Mouse (Mus musculus) liver, adult 2 months (tissue): ENCODE results near the gene Igsf3. TPM values are rescaled to one million over a fixed set of nuclear protein-coding genes. Genes with fewer than 3 reads are reported as not detected.

Experiments used
- DNase-seq: peaks from one replicate; pipeline ENCODE4 v3.0.0-alpha.2; 2011; ENCODE audit warnings: low read depth, low spot score; ENCODE audit errors: extremely low read depth
- H3K27ac ChIP-seq: fragments of 200-500 bp; replicated peaks from 2 replicates; pipeline ENCODE4 v1.5.1; 2012; ENCODE audit warnings: low read depth, mild to moderate bottlenecking, control low read depth, inconsistent platforms, low read length; ENCODE audit not compliant: insufficient read depth
- H3K27me3 ChIP-seq: fragments of 200-500 bp; 2 replicates; pipeline ENCODE4 v1.6.1; 2012; ENCODE audit warnings: mild to moderate bottlenecking, moderate library complexity, low read length, inconsistent platforms; ENCODE audit not compliant: control insufficient read depth, insufficient read depth
- H3K36me3 ChIP-seq: fragments of 200-500 bp; 2 replicates; pipeline ENCODE4 v1.6.1; 2012; ENCODE audit warnings: low read length, inconsistent platforms; ENCODE audit not compliant: control insufficient read depth, insufficient read depth
- H3K4me1 ChIP-seq: fragments of 200-500 bp; 2 replicates; pipeline ENCODE4 v1.6.1; 2011; ENCODE audit warnings: low read length; ENCODE audit not compliant: control insufficient read depth, insufficient read depth
- H3K4me3 ChIP-seq: fragments of 200-500 bp; 2 replicates; pipeline ENCODE4 v1.5.1; 2011; ENCODE audit warnings: low read depth, mild to moderate bottlenecking, control low read depth, low read length, moderate library complexity; ENCODE audit not compliant: insufficient read depth
- H3K79me2 ChIP-seq: fragments of 200-500 bp; 2 replicates; pipeline ENCODE4 v1.6.1; 2012; ENCODE audit warnings: inconsistent platforms, mild to moderate bottlenecking, low read length, moderate library complexity; ENCODE audit not compliant: control insufficient read depth, insufficient read depth
- H3K9ac ChIP-seq: fragments of 200-500 bp; 2 replicates; pipeline ENCODE4 v1.6.1; 2012; ENCODE audit warnings: low read depth, mild to moderate bottlenecking, control low read depth, inconsistent platforms, low read length
- CTCF ChIP-seq: fragments of 200-500 bp; IDR thresholded peaks from 2 replicates; pipeline ENCODE4 v1.5.1; 2011; ENCODE audit warnings: low read depth, low read length, control low read depth
- POLR2A ChIP-seq: fragments of 200-500 bp; IDR thresholded peaks from 2 replicates; pipeline ENCODE4 v1.6.1; 2011; ENCODE audit warnings: low read length, control low read depth; ENCODE audit not compliant: insufficient read depth; ENCODE audit errors: extremely low read depth
- WGBS: fragments of 180-500 bp; shearing (Covaris S2); methylation state at CpG from one replicate; pipeline ENCODE4 v1.1.7; 2018; 5-methylcytosine and 5-hydroxymethylcytosine counted together
- polyA plus RNA-seq: library from polyadenylated mRNA; depleted of rRNA; stranded (reverse); fragments of >200 nt; gene quantifications from 2 replicates; pipeline ENCODE4 v1.2.3, GENCODE M21; 2012
- total RNA-seq: library from RNA; depleted of rRNA; stranded (reverse); fragments of >200 nt; gene quantifications from 2 replicates; pipeline ENCODE4 v1.2.3, GENCODE M21; 2014

Gene Igsf3
- total and polyA plus RNA-seq, 2 experiments = 0.24 to 0.37 TPM

DNA sequence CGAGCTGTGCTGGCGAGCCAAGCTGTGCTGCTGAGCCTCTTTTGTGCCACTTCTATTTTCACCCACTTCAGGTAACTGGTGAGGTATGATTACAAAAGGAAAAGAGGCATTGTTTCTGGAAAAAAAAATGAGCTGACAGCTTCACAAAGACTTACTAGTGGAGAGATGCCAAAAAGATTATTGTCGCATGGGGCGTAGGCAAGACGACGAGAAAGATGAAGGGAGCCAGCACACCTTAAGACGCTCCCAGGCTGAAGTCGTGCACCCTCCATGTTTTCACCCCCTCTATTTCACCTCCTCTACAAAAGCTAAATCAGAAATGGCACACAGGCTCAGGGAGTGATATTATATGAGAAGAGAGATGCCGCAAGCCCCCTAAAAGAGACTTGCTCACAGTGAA lies 113.6 kb downstream of the Igsf3 start:
- no peaks in the 10 kb centered on the region for H3K27me3 ChIP-seq
- H3K4me1 ChIP-seq = no peaks in the 10 kb centered on the region
- H3K79me2 ChIP-seq = no peaks in the 10 kb centered on the region
- no peak for DNase-seq
- H3K4me3 ChIP-seq = no peak overlapping the region
- TF ChIP-seq POLR2A = no peak
- TF ChIP-seq CTCF = no peak
- WGBS = 93% methylated on average over 9 of the region's 9 CpGs
- no peaks in the 10 kb centered on the region for H3K36me3 ChIP-seq
- H3K9ac ChIP-seq = no peak overlapping the region
- H3K27ac ChIP-seq = no peak overlapping the region

DNA sequence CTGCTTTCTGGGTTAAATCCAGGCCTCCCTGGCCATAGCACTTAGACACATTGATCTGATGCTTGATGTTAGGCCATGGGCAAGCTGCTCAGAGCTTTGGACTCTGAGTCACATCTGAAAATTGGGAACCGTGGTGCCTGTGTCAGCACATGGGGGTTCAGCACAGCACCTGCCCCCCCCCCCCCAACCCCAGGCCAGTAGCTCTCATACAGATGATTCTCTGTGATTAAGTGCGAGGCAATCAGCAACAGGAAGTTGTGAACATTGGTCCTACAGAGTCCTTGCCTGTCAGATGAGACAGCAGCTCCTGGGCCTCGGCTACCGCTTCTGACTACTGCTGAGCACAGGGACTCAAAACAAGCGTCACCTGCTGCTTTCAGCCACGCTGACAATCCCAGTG lies 116.0 kb downstream of the Igsf3 start:
- 85% methylated on average over 6 of the region's 6 CpGs for WGBS
- no peaks in the 10 kb centered on the region for H3K27me3 ChIP-seq
- no peaks in the 10 kb centered on the region for H3K4me1 ChIP-seq
- H3K27ac ChIP-seq = no peak overlapping the region
- H3K9ac ChIP-seq = no peak overlapping the region
- TF ChIP-seq CTCF = no peak
- no peak for TF ChIP-seq POLR2A
- H3K36me3 ChIP-seq = no peaks in the 10 kb centered on the region
- H3K79me2 ChIP-seq = no peaks in the 10 kb centered on the region
- no peak overlapping the region for H3K4me3 ChIP-seq
- DNase-seq = no peak

DNA sequence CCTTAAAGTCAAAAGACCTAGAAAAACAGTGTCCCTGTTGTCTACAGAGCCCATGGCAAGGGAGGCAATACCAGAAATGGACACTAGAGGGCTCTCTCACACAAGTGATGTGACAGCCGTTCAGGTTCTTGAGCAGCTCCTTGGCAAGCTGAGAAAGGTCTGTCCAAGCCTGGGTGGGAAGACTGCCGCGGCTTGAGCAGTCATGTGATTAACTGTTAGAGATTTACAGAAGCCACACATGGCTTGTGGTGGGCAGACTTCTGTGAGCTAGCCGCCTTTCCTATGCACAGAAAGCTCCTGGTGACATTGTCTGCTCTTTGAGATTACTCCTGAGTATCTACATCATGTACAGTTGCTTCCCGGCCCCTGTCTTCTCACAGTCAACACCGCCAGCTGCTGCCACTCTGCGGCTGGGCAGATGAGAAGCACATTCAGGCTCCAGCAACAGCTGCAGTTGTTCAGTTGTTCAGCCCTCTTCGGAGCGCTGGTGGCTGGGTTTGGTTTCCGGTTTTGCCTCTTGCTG lies 117.1 kb downstream of the Igsf3 start:
- Histone ChIP-seq H3K79me2 (no peaks in the 10 kb centered on the region), H3K27ac (no peak overlapping the region), H3K4me1 (no peaks in the 10 kb centered on the region; the same call in 1 of the 2 replicates), H3K36me3 (no peaks in the 10 kb centered on the region), H3K4me3 (no peak overlapping the region), H3K9ac (no peak overlapping the region), H3K27me3 (no peaks in the 10 kb centered on the region)
- DNase-seq = peak; percentile 68
- TF ChIP-seq POLR2A (no peak), CTCF (peak; percentile 84)
- WGBS = 50% methylated on average over 10 of the region's 10 CpGs

DNA sequence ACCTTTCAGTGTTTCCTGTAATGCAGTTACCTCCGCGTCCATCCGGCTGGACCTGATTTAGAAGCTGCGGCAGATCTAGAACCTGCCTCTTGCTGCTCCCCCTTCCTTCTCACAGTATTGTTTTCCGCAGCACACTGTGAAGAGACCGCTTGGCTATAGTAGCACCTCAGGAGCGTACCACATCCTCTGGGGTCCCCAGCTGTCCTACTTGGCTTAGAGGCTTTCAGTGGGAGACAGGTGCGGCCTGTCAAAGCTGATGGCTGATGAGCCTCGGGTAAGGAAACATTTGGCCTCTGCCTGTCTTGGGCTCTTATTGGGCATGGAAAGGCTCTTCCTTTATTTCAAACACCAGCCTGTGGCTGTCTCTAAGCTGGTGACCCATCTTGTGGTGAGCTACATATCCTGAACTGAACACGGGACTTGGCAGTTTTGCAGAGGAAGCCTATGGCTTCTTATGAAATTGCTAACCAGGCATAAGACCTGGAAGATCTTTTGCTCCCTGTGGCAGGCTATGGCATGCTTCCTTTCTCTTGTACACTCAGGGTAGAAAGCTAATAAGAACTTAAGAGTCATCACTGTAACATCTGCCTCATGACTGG lies 120.6 kb downstream of the Igsf3 start:
- Histone ChIP-seq H3K4me1 (peaks cover 3% of the 10 kb centered on the region; the same call in 1 of the 2 replicates), H3K9ac (no peak overlapping the region), H3K36me3 (no peaks in the 10 kb centered on the region), H3K27ac (no peak overlapping the region), H3K4me3 (no peak overlapping the region), H3K79me2 (no peaks in the 10 kb centered on the region), H3K27me3 (no peaks in the 10 kb centered on the region)
- WGBS = 83% methylated on average over 10 of the region's 10 CpGs
- no peak for DNase-seq
- TF ChIP-seq CTCF (no peak), POLR2A (no peak)

DNA sequence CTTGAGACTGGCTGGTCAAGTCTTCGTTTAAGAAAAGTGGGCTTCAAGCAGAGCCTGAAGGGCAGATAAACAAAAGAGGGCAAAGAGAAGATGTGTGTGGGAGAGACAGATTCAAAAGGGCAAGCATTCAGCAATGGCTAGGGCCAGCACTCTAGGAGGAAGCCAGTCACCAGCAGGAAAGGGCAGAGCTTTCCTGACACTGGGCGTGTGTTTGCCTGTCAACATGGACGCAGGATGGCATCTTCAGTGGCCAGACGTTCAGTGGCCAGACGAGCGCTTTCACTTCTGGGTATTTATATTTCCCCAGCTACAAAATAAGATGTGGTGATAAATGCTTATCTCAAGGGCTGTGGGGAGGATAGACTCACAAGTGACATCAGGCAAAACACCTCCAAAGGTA lies 123.0 kb downstream of the Igsf3 start:
- Histone ChIP-seq H3K4me3 (no peak overlapping the region), H3K79me2 (no peaks in the 10 kb centered on the region), H3K4me1 (peaks cover 8% of the 10 kb centered on the region; the same call in 1 of the 2 replicates), H3K36me3 (no peaks in the 10 kb centered on the region), H3K27ac (no peak overlapping the region), H3K27me3 (no peaks in the 10 kb centered on the region), H3K9ac (no peak overlapping the region)
- TF ChIP-seq POLR2A (no peak), CTCF (no peak)
- 74% methylated on average over 6 of the region's 6 CpGs for WGBS
- DNase-seq = no peak

DNA sequence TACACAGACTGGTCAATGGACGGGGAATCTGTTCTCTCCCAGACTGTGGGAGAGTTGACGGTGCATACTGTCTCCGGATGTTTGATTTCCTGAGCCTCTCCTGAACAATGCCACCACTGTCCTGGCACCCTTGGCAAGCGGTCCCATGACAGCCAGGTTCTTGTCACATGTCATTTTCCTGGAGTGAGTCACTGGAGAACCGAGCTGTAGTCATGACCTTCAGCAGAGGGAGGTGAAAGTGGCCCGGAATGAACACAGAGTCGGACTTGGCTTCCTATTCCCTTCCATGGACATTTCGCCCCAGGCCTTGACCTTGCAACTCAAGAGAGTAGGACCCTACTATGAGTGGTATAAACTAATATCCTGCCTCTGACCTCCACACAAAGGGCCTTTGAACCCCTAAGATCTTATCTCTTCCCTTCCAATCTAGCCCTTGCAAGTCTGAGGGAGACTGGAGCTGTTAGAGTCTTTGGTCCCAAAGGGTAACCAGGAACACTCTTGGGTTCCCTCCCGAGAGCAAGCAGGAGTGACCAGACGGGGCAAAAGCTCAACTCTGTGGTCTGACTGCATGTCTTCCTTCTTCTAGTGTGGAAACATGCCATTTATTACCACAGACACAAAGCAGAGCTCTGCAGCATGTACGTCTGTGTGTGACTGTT lies 123.6 kb downstream of the Igsf3 start:
- no peak overlapping the region for H3K27ac ChIP-seq
- no peak for TF ChIP-seq POLR2A
- TF ChIP-seq CTCF = no peak

More for the DNA sequence above, 123.6 kb downstream of the Igsf3 start:
- 65% methylated on average over 11 of the region's 11 CpGs for WGBS
- Histone ChIP-seq H3K4me1 (peaks cover 9% of the 10 kb centered on the region; the same call in 1 of the 2 replicates), H3K27me3 (no peaks in the 10 kb centered on the region), H3K9ac (no peak overlapping the region), H3K36me3 (no peaks in the 10 kb centered on the region), H3K79me2 (no peaks in the 10 kb centered on the region), H3K4me3 (no peak overlapping the region)
- DNase-seq = peak; percentile 65
